Mouse (Mus musculus): ENCODE results near the gene Sgms2.

- no peak for TF ChIP-seq POLR2A (IDR thresholded peaks at IDR 0.05; ENCODE audit: low read depth, low read length)
- TF ChIP-seq CTCF (IDR thresholded peaks at IDR 0.05; ENCODE audit: extremely low read depth, insufficient read depth, insufficient read length, insufficient replicate concordance): no peak
Observed at GRCm38 (mm10) chr3:131348579-131348950, 142.6 kb downstream of the Sgms2 start.

All from spleen, adult 2 months (tissue).